Mouse (Mus musculus) B cell, adult 2 months (primary cell): Measurements from ENCODE around the gene Sema4c.
"Not testable (repeated sequence)": the region's sequence is repeated elsewhere in the genome, so short reads cannot be mapped to it uniquely, and the experiment has no call there.

Experiments
- DNase-seq, 2 experiments: peaks; one replicate each; pipeline ENCODE4 v3.0.0; 2022

Sema4c gene

GRCm38 (mm10) chr1:36555798-36556395 is 2.3 kb downstream of the Sema4c start:
- peak in 1 of 2 experiments; percentile 13 for DNase-seq

GRCm38 (mm10) chr1:36554633-36555399 is 3.3 kb downstream of the Sema4c start:
- DNase-seq: no peak

GRCm38 (mm10) chr1:36552506-36552905 is 5.6 kb downstream of the Sema4c start:
- no peak for DNase-seq

GRCm38 (mm10) chr1:36551904-36552303 is 6.2 kb downstream of the Sema4c start:
- no peak for DNase-seq

- no peak for DNase-seq
These were observed 7.9 kb downstream of the Sema4c start for GRCm38 (mm10) chr1:36550075-36550863.

- no peak for DNase-seq
These were observed 8.7 kb downstream of the Sema4c start for GRCm38 (mm10) chr1:36549491-36549890.

- no peak for DNase-seq
These were observed 9.4 kb downstream of the Sema4c start for GRCm38 (mm10) chr1:36548771-36549170.

- no peak for DNase-seq
These were observed 10.1 kb downstream of the Sema4c start for GRCm38 (mm10) chr1:36547981-36548598.

GRCm38 (mm10) chr1:36546888-36547471 is 11.2 kb downstream of the Sema4c start, which contains the start of gene Ankrd39:
Gene Ankrd39 (minus strand): TSS chr1:36547445.
- DNase-seq: peak; percentile 92 to 94

GRCm38 (mm10) chr1:36545845-36546600 is 12.1 kb downstream of the Sema4c start:
- DNase-seq: peak; percentile 37 to 43

- DNase-seq: no peak
These were observed 12.8 kb downstream of the Sema4c start for GRCm38 (mm10) chr1:36545382-36545781.

- no peak for DNase-seq
These were observed 15.2 kb downstream of the Sema4c start for GRCm38 (mm10) chr1:36542925-36543324.

GRCm38 (mm10) chr1:36541844-36542243 is 16.3 kb downstream of the Sema4c start:
- no peak for DNase-seq

GRCm38 (mm10) chr1:36540807-36541206 is 17.3 kb downstream of the Sema4c start:
- no peak for DNase-seq

GRCm38 (mm10) chr1:36540132-36540531 is 18.0 kb downstream of the Sema4c start:
- no peak for DNase-seq

GRCm38 (mm10) chr1:36539186-36539585 is 19.0 kb downstream of the Sema4c start, which contains the start of gene Gm42417:
Gene Gm42417 (minus strand): TSS chr1:36539429.
- no peak for DNase-seq

- no peak for DNase-seq
These were observed 19.4 kb downstream of the Sema4c start for GRCm38 (mm10) chr1:36538727-36539126.

- not testable (repeated sequence) for DNase-seq
These were observed 21.4 kb downstream of the Sema4c start, which contains the start of gene Ankrd23 for GRCm38 (mm10) chr1:36536783-36537182. Gene Ankrd23 (minus strand): TSS chr1:36536883.

GRCm38 (mm10) chr1:36536397-36536728 is 21.8 kb downstream of the Sema4c start:
- no peak for DNase-seq

GRCm38 (mm10) chr1:36535477-36536396 is 22.4 kb downstream of the Sema4c start:
- no peak for DNase-seq

GRCm38 (mm10) chr1:36534595-36535058 is 23.5 kb downstream of the Sema4c start:
- no peak for DNase-seq
